ENCODE assay signal across 14 mouse cellular contexts in the genomic region with DNA sequence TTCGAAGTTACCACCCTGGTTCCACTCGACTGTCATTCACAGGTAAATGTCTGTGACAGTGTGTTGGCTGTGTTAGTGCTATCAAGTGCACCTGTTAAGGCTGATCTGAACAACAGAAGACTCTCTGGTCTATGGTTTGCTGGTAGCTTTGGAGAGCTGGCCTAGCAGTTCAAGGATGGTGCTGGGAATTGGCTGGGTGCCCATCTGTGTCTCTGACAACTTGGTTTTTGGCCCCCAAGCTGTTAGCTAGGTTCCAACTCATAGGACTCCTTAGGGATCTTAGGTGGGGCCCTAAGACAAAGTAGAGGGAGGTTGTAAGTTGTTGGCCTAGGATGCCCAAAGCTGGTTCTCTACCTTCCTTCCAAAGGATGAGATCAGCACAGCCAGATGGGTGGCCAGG. TPM values are rescaled to one million over a fixed set of nuclear protein-coding genes. Genes with fewer than 3 reads are reported as not detected.
"Had no signal": no experiment of that assay in that cellular context is flagged by ENCODE, and none has a peak within 500 bp of the region (broad histone marks: within the 10 kb centered on the region; RNA-seq: fewer than 3 reads in every experiment).

No protein-coding gene starts in this region.

- DNase-seq: gastrocnemius, postnatal 10 days; gastrocnemius, postnatal 25 days; heart, adult 18-20 months; heart, postnatal 10 days; heart, postnatal 4 days; kidney, adult 18-20 months; kidney, adult 8-10 months; kidney, postnatal 10 days; kidney, postnatal 25 days; kidney, postnatal 4 days; liver; liver, embryonic 13.5 days; liver, postnatal 0 days had no signal

RNA-seq across cellular contexts. Expression of a gene that starts 10.4 kb away (rescaled TPM):
- total RNA-seq: granulocyte monocyte progenitor cell, adult 5-6 weeks had no signal

RNA-seq across cellular contexts. Expression of a gene that starts 33.1 kb away (rescaled TPM):
- total RNA-seq: granulocyte monocyte progenitor cell, adult 5-6 weeks had no signal
